Mouse (Mus musculus) embryonic fibroblast, embryonic 13.5 days (primary cell): Measurements from ENCODE around the gene Hsf2bp.

Experiments
- CTCF ChIP-seq: IDR thresholded peaks from 2 replicates; pipeline ENCODE4 v1.5.1; 2011; ENCODE audit warnings: mild to moderate bottlenecking, control low read depth, low read length, moderate library complexity, borderline replicate concordance; ENCODE audit not compliant: insufficient read depth
- POLR2A ChIP-seq: IDR thresholded peaks from 2 replicates; pipeline ENCODE4 v1.6.1; 2011; ENCODE audit warnings: low read depth, mild to moderate bottlenecking, control low read depth, low read length, moderate library complexity

- no peak for TF ChIP-seq CTCF
- no peak for TF ChIP-seq POLR2A
These were observed 106.1 kb downstream of the Hsf2bp start for GRCm38 (mm10) chr17:31929844-31930715.
